Mouse (Mus musculus): ENCODE measurements around the gene Letm1. TPM values are rescaled to one million over a fixed set of nuclear protein-coding genes. Genes with fewer than 3 reads are reported as not detected.

The Letm1 gene
- polyA plus RNA-seq, 1 experiment from 2014 or later = 64.4 TPM

DNA sequence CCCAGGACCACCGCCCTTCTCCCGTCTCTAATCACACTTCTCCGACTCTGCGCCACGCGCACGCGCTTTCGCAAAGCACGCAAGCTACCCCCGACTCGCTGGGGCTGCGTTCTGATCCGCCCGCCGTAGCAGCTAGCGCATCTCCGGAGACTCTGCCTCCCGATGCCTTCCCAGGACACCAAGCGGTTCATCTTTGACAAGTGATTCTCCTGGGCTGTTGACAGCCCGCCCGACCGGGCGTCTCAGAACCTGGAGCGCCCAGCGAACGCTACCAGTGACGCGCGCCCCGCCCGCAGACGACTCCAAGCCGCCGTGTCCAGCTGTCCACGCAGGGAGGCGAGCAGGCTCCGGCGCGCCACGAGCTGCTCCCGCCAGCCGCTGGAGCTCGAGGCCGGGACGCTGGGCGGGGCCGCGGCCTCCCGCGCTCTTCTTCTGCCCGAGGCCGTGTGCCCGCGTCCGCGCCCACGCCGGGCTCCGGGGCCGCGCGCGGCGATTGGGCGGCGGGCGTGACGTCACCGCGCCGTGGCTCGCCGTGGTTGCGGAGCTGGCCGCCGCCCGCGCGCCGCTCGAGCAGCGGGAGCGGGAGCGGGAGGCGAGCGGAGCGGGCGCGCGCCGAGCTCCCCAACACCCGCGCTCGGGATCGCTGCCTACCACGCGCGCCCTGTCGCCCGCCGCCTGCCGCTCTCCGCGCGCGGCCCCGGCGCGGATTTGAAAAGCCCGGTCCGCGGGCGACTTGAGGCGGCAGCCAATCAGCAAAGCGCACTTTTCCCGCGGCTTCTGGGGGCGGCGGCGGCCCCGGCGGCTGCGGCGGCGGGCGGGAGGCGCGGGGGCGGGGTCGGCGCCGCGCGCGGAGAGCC, 37.5 kb upstream of the Letm1 start, which contains the start of gene Nsd2:
Gene Nsd2 (plus strand): TSS at position 850 of the 857 bp plus-strand sequence.
- peak within 1 kb of the TSS; percentile 99 for H3K27ac ChIP-seq (replicated peaks; ENCODE audit: low read depth, low read length)
- WGBS = under 1% methylated on average over 105 of the region's 136 CpGs
- peak; percentile 99 for DNase-seq
- peaks cover 39% of the 10 kb centered on the region for H3K4me1 ChIP-seq (ENCODE audit: control insufficient read depth, insufficient read depth, low read length)
- H3K27me3 ChIP-seq (ENCODE audit: control insufficient read depth, insufficient read depth, low read length) = no peaks in the 10 kb centered on the region
- H3K4me3 ChIP-seq (replicated peaks; ENCODE audit: low read depth, low read length) = peak within 1 kb of the TSS; percentile 99
- H3K36me3 ChIP-seq (ENCODE audit: control insufficient read depth, insufficient read depth, low read length) = 0 out of 2 replicates have a peak, but pooled peaks cover 5% of the 10 kb centered on the region
- peak within 1 kb of the TSS; percentile 85 for H3K4me2 ChIP-seq (ENCODE audit: low read length)
- peak within 1 kb of the TSS; percentile 99 for H3K9ac ChIP-seq (replicated peaks; ENCODE audit: low read length)
- no peaks in the 10 kb centered on the region for H3K9me3 ChIP-seq (ENCODE audit: control insufficient read depth, low read length)
- ATAC-seq (ENCODE audit: low FRiP score, low TSS enrichment) = peak; percentile 91

DNA sequence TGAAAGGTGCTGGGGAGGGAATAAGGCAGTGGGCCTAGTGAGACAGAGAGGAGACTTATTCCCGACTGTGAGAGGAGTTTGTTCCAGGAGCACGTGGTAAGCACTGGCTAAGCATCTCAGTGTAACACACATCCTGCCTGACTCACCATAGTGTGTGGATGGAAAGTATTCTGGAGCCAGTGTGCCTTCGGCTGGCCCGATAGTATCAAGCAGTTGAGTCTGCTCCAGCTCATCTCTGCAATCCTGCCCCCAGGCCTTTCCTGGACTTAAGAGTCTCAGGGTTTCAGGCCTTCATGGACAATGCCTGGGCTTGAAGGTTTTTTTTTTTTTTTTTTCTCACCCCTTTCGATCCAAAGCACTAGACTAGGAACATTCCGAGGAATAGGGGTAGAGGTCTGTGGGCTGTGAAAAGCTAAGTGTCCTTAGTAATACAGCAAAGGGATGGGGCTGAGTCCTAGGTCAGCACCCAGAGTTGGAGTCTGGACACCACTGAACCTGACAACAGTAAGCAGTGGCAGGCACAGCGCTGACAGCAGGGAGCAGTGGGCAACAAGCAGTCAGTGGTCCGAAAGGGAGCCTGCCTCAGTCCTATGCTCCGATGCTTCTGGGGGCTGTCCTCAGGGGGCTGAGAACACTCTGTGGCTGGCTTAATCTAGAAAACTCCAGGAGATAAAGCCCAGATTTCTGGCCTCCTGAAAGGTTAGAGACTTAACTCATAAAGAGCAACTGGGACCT, 36.7 kb upstream of the Letm1 start:
- WGBS = 8% methylated on average over 9 of the region's 9 CpGs
- Histone ChIP-seq H3K36me3 (ENCODE audit: control insufficient read depth, insufficient read depth, low read length) (0 out of 2 replicates have a peak, but pooled peaks cover 5% of the 10 kb centered on the region), H3K27me3 (ENCODE audit: control insufficient read depth, insufficient read depth, low read length) (no peaks in the 10 kb centered on the region), H3K4me2 (ENCODE audit: low read length) (peak overlapping the region; percentile 85), H3K4me3 (replicated peaks; ENCODE audit: low read depth, low read length) (peak overlapping the region; percentile 99), H3K27ac (replicated peaks; ENCODE audit: low read depth, low read length) (peak overlapping the region; percentile 99), H3K9me3 (ENCODE audit: control insufficient read depth, low read length) (no peaks in the 10 kb centered on the region), H3K9ac (replicated peaks; ENCODE audit: low read length) (peak overlapping the region; percentile 83), H3K4me1 (ENCODE audit: control insufficient read depth, insufficient read depth, low read length) (peaks cover 32% of the 10 kb centered on the region)
- peak; percentile 18; the same call in 1 of the 2 replicates for ATAC-seq (ENCODE audit: low FRiP score, low TSS enrichment)
- DNase-seq = peak; percentile 27

DNA sequence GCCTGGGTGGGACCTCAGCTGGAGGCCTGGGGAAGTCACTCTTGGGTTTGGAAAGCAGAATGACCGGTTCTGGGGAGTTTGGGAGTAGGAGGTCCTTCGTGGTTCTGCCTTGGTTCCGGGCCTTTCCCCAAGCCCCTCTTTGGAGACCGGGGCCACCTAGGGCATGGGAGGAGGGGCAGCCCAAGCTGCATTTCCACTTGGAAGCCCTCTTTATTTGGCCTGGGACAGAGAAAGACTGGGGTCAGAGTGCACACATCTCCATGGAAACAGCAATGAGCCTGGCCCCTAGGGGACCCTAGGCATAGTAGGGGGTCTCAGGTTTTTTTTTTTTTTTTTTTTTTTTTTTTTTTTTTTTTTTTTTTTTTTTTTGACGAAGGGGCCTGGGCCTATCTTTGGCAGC, 35.5 kb upstream of the Letm1 start:
- H3K27me3 ChIP-seq (ENCODE audit: control insufficient read depth, insufficient read depth, low read length) = no peaks in the 10 kb centered on the region
- no peaks in the 10 kb centered on the region for H3K9me3 ChIP-seq (ENCODE audit: control insufficient read depth, low read length)
- 0 out of 2 replicates have a peak, but pooled peaks cover 2% of the 10 kb centered on the region for H3K36me3 ChIP-seq (ENCODE audit: control insufficient read depth, insufficient read depth, low read length)
- WGBS = 4% methylated on average over 5 of the region's 5 CpGs
- H3K4me1 ChIP-seq (ENCODE audit: control insufficient read depth, insufficient read depth, low read length) = peaks cover 23% of the 10 kb centered on the region
- no peak overlapping the region for H3K27ac ChIP-seq (replicated peaks; ENCODE audit: low read depth, low read length)
- H3K4me3 ChIP-seq (replicated peaks; ENCODE audit: low read depth, low read length) = no peak overlapping the region
- DNase-seq = no peak
- H3K9ac ChIP-seq (replicated peaks; ENCODE audit: low read length) = no peak overlapping the region
- ATAC-seq (ENCODE audit: low FRiP score, low TSS enrichment) = no peak
- H3K4me2 ChIP-seq (ENCODE audit: low read length) = no peak overlapping the region

GRCm38 (mm10) chr5:33816008-33816725, 33.5 kb upstream of the Letm1 start:
- Histone ChIP-seq H3K36me3 (ENCODE audit: control insufficient read depth, insufficient read depth, low read length) (no peaks in the 10 kb centered on the region), H3K4me1 (ENCODE audit: control insufficient read depth, insufficient read depth, low read length) (peaks cover 9% of the 10 kb centered on the region), H3K9me3 (ENCODE audit: control insufficient read depth, low read length) (no peaks in the 10 kb centered on the region), H3K4me3 (replicated peaks; ENCODE audit: low read depth, low read length) (no peak overlapping the region), H3K27me3 (ENCODE audit: control insufficient read depth, insufficient read depth, low read length) (no peaks in the 10 kb centered on the region), H3K4me2 (ENCODE audit: low read length) (no peak overlapping the region), H3K9ac (replicated peaks; ENCODE audit: low read length) (no peak overlapping the region), H3K27ac (replicated peaks; ENCODE audit: low read depth, low read length) (no peak overlapping the region)
- DNase-seq = no peak
- ATAC-seq (ENCODE audit: low FRiP score, low TSS enrichment) = no peak
- WGBS = 89% methylated on average over 6 of the region's 6 CpGs

GRCm38 (mm10) chr5:33811519-33811918, 28.9 kb upstream of the Letm1 start:
- DNase-seq (no peak), ATAC-seq (ENCODE audit: low FRiP score, low TSS enrichment) (no peak)
- no peak overlapping the region for H3K9ac ChIP-seq (replicated peaks; ENCODE audit: low read length)
- WGBS = 87% methylated on average over 4 of the region's 4 CpGs
- H3K4me3 ChIP-seq (replicated peaks; ENCODE audit: low read depth, low read length) = no peak overlapping the region
- H3K9me3 ChIP-seq (ENCODE audit: control insufficient read depth, low read length) = no peaks in the 10 kb centered on the region
- H3K4me2 ChIP-seq (ENCODE audit: low read length) = no peak overlapping the region
- H3K27ac ChIP-seq (replicated peaks; ENCODE audit: low read depth, low read length) = no peak overlapping the region
- H3K36me3 ChIP-seq (ENCODE audit: control insufficient read depth, insufficient read depth, low read length) = no peaks in the 10 kb centered on the region
- H3K27me3 ChIP-seq (ENCODE audit: control insufficient read depth, insufficient read depth, low read length) = no peaks in the 10 kb centered on the region
- no peaks in the 10 kb centered on the region for H3K4me1 ChIP-seq (ENCODE audit: control insufficient read depth, insufficient read depth, low read length)

DNA sequence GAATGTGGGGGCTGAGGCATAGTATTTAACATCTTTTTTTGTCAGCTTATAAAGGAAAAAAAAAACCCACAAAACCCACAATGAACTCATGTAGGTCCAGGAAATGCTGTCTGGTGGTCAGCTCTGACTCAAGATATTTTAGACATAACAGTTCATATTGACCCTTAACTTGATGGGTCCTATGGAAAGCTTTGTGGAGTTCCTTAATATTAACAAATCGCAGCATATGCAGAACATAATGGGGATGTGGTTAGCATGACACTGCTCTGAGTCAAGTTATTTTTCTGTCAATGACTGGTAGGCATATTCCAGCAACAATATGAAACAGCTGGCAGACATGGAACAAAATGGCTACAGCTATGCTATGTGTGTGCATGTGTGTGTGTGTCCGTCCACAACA, 20.7 kb upstream of the Letm1 start:
- WGBS = 92% methylated on average over 2 of the region's 2 CpGs
- H3K4me2 ChIP-seq (ENCODE audit: low read length) = no peak overlapping the region

DNA sequence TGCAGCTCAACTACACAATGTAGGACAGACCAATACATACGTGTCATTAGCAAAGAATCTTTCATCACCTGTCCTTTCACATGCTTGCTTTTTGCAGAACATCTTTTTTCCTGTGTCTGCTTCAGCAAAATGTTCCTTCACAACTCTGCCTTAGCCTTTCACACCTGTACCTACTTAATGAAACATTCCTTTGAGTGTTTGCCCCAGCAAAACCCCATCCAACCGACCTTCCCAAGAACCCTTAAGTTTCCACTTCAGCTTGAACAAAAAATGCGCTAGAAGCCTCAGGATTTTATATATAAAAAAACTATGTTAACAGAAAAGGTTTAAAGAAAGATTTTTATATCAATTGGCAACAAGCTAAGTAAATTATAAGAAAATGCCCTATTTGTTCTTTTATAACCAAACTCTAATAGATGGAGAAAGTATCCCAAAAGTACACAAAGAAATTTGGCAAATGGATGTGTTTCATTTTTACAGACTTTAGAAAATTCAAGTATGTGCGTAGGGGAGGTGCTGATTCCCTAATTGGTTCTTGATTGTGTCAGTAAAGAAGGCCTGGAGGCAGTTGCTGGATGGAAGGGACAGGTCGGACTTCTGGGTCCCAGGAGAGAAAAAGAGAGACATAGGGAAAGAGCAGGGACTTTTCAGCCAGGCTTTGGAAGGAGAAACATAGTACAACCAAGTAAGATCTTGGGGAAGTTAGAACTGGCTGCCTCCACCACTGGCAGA, 9.5 kb upstream of the Letm1 start:
- no peak overlapping the region for H3K27ac ChIP-seq (replicated peaks; ENCODE audit: low read depth, low read length)
- ATAC-seq (ENCODE audit: low FRiP score, low TSS enrichment) = no peak
- no peaks in the 10 kb centered on the region for H3K9me3 ChIP-seq (ENCODE audit: control insufficient read depth, low read length)
- 82% methylated on average over 5 of the region's 5 CpGs for WGBS
- no peak overlapping the region for H3K4me2 ChIP-seq (ENCODE audit: low read length)
- no peaks in the 10 kb centered on the region for H3K4me1 ChIP-seq (ENCODE audit: control insufficient read depth, insufficient read depth, low read length)
- H3K36me3 ChIP-seq (ENCODE audit: control insufficient read depth, insufficient read depth, low read length) = no peaks in the 10 kb centered on the region
- no peaks in the 10 kb centered on the region for H3K27me3 ChIP-seq (ENCODE audit: control insufficient read depth, insufficient read depth, low read length)
- H3K9ac ChIP-seq (replicated peaks; ENCODE audit: low read length) = no peak overlapping the region
- no peak for DNase-seq
- no peak overlapping the region for H3K4me3 ChIP-seq (replicated peaks; ENCODE audit: low read depth, low read length)

More for the DNA sequence above, 20.7 kb upstream of the Letm1 start:
- Histone ChIP-seq H3K36me3 (ENCODE audit: control insufficient read depth, insufficient read depth, low read length) (no peaks in the 10 kb centered on the region), H3K9me3 (ENCODE audit: control insufficient read depth, low read length) (peaks cover 7% of the 10 kb centered on the region), H3K9ac (replicated peaks; ENCODE audit: low read length) (no peak overlapping the region), H3K4me1 (ENCODE audit: control insufficient read depth, insufficient read depth, low read length) (no peaks in the 10 kb centered on the region), H3K4me3 (replicated peaks; ENCODE audit: low read depth, low read length) (no peak overlapping the region), H3K27ac (replicated peaks; ENCODE audit: low read depth, low read length) (no peak overlapping the region), H3K27me3 (ENCODE audit: control insufficient read depth, insufficient read depth, low read length) (no peaks in the 10 kb centered on the region)
- DNase-seq (no peak), ATAC-seq (ENCODE audit: low FRiP score, low TSS enrichment) (no peak)

DNA sequence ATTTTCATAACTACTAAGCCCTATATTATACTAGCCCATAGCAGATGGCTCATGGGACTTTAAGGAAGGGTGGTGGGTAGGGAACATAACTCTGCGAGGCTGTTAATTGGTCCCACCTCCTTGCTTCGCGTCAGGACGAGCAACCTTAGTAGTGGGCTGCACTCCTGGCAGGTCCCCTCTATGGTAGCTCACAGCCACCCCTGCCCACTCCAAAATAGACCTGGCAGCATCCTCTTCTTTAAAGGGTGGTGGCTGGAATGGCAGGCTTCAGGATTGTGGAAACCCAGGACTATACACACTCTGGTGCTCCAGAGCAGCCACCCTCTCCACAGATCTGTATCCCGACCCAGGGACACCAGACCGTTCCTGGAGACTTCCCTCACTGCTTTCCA, 378 bp upstream of the Letm1 start:
- DNase-seq (no peak), ATAC-seq (ENCODE audit: low FRiP score, low TSS enrichment) (peak; percentile 79)
- no peaks in the 10 kb centered on the region for H3K9me3 ChIP-seq (ENCODE audit: control insufficient read depth, low read length)
- peak overlapping the region; percentile 90 for H3K9ac ChIP-seq (replicated peaks; ENCODE audit: low read length)
- H3K4me2 ChIP-seq (ENCODE audit: low read length) = peak overlapping the region; percentile 81
- peak overlapping the region; percentile 86 for H3K27ac ChIP-seq (replicated peaks; ENCODE audit: low read depth, low read length)
- no peaks in the 10 kb centered on the region for H3K27me3 ChIP-seq (ENCODE audit: control insufficient read depth, insufficient read depth, low read length)
- peaks cover 11% of the 10 kb centered on the region for H3K4me1 ChIP-seq (ENCODE audit: control insufficient read depth, insufficient read depth, low read length)
- 0 out of 2 replicates have a peak, but pooled peaks cover under 1% of the 10 kb centered on the region for H3K36me3 ChIP-seq (ENCODE audit: control insufficient read depth, insufficient read depth, low read length)
- 12% methylated on average over 6 of the region's 6 CpGs for WGBS
- peak overlapping the region; percentile 84 for H3K4me3 ChIP-seq (replicated peaks; ENCODE audit: low read depth, low read length)
